Mouse (Mus musculus) midbrain, embryonic 15.5 days (tissue): Measurements from ENCODE around the gene Frmd4b. TPM values are rescaled to one million over a fixed set of nuclear protein-coding genes. Genes with fewer than 3 reads are reported as not detected.

ENCODE experiments used
- ATAC-seq: fragments of 200-750 bp; cut with Nextera tagmentation; replicated peaks from 2 replicates; pipeline ENCODE4 v1.8.0; 2017; ENCODE audit warnings: moderate TSS enrichment
- H3K27ac ChIP-seq: fragments of 300-500 bp; sonication (generic); 2 replicates; pipeline ENCODE4 v1.5.1; 2015; ENCODE audit warnings: mild to moderate bottlenecking, inconsistent platforms
- H3K27me3 ChIP-seq: fragments of 300-500 bp; sonication (generic); replicated peaks from 2 replicates; pipeline ENCODE4 v1.6.1; 2015; ENCODE audit warnings: inconsistent platforms
- H3K36me3 ChIP-seq: fragments of 300-500 bp; sonication (generic); replicated peaks from 2 replicates; pipeline ENCODE4 v1.6.1; 2015; ENCODE audit warnings: inconsistent platforms
- H3K4me1 ChIP-seq: fragments of 300-500 bp; sonication (generic); 2 replicates; pipeline ENCODE4 v1.6.1; 2015; ENCODE audit warnings: inconsistent platforms
- H3K4me2 ChIP-seq: fragments of 300-500 bp; sonication (generic); 2 replicates; pipeline ENCODE4 v1.6.1; 2015; ENCODE audit warnings: inconsistent platforms, mild to moderate bottlenecking, moderate library complexity
- H3K4me3 ChIP-seq: fragments of 300-500 bp; sonication (generic); 2 replicates; pipeline ENCODE4 v1.5.1; 2015; ENCODE audit warnings: mild to moderate bottlenecking, inconsistent platforms
- H3K9ac ChIP-seq: fragments of 300-500 bp; sonication (generic); 2 replicates; pipeline ENCODE4 v1.6.1; 2015; ENCODE audit warnings: mild to moderate bottlenecking, inconsistent platforms
- H3K9me3 ChIP-seq: fragments of 300-500 bp; sonication (generic); 2 replicates; pipeline ENCODE4 v1.6.1; 2016; ENCODE audit warnings: inconsistent platforms
- WGBS: fragments of 180-500 bp; shearing (Covaris S2); methylation state at CpG from one replicate; pipeline ENCODE4 v1.1.7; 2015; ENCODE audit warnings: mixed read lengths; 5-methylcytosine and 5-hydroxymethylcytosine counted together
- polyA plus RNA-seq: library from polyadenylated mRNA; unstranded; fragments of >200 nt; fragmentation: Nextera tagmentation; extraction: Ambion mirVana; gene quantifications from 2 replicates; pipeline ENCODE4 v1.2.1, GENCODE M21; 2015

Gene Frmd4b
- polyA plus RNA-seq, 1 experiment from 2014 or later = 19.9 TPM

DNA sequence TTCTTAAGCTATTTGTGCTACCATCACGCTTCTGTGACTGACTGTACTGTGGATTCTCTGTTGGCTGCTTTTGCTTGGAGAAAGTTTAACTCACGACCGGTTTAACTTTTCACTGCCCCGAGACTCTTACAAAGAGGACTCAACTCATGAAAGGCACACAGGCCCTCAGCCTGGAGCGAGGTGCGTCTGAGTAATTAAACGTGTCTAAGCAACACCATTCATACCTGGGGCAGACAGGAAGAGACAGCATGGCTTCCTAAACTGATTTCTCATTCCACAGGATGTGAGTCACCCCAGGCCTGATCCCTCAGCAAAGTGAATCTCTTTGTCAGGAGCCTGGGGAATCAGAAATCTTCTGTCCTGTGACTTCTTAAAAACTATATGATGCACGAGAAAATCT is 106.6 kb downstream of the Frmd4b start:
- Histone ChIP-seq H3K4me2 (no peak overlapping the region), H3K36me3 (no peaks in the 10 kb centered on the region), H3K4me1 (0 out of 2 replicates have a peak, but pooled peaks cover 8% of the 10 kb centered on the region), H3K9me3 (no peaks in the 10 kb centered on the region), H3K27me3 (no peaks in the 10 kb centered on the region), H3K4me3 (no peak overlapping the region), H3K9ac (no peak overlapping the region), H3K27ac (no peak overlapping the region)
- no peak for ATAC-seq
- WGBS = 60% methylated on average over 8 of the region's 8 CpGs

DNA sequence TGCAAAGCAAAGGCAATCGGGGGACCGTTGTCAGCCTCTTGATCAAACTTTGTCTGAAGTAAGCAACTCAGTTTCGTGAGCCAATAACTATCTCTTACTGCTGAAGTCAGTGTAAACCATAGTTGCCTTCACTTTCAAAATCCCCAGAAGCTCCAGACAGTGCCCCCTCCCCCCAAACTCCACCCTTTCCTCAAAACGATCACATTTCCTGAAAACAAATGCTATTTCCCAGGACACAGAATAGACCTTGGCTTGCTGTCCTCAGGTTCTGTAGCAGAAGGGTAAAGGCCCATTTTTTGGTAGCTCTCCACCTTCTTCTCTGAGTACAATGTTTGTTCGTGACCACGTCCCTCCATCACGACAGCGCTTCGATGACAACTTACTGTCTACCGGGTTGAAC is 107.9 kb downstream of the Frmd4b start:
- no peak overlapping the region for H3K4me2 ChIP-seq
- H3K36me3 ChIP-seq = no peaks in the 10 kb centered on the region
- no peaks in the 10 kb centered on the region for H3K27me3 ChIP-seq
- H3K9me3 ChIP-seq = no peaks in the 10 kb centered on the region
- no peak for ATAC-seq
- H3K27ac ChIP-seq = no peak overlapping the region
- 91% methylated on average over 10 of the region's 10 CpGs for WGBS
- H3K4me1 ChIP-seq = 0 out of 2 replicates have a peak, but pooled peaks cover 8% of the 10 kb centered on the region
- no peak overlapping the region for H3K9ac ChIP-seq
- no peak overlapping the region for H3K4me3 ChIP-seq

DNA sequence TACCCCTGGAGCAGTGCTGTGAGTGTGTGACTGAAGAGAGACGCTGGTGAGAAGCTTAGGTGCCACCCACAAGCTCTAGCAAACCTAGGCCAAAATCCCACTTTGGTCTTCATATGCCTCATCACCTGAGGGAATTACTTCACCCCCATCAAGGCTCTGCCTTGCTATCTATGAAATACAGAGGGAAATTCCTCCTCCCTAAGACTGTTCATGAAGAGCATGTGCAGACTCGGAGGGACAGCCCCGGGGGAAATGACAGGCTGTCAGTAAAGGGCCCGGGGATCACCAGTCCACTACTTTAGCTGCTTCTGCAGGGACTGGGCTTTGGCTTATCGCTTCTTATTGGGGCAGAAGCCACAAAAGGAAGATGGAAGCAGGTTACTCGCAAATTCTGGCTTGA is 108.9 kb downstream of the Frmd4b start:
- Histone ChIP-seq H3K9me3 (no peaks in the 10 kb centered on the region), H3K36me3 (no peaks in the 10 kb centered on the region), H3K4me1 (0 out of 2 replicates have a peak, but pooled peaks cover 8% of the 10 kb centered on the region), H3K27me3 (no peaks in the 10 kb centered on the region), H3K4me2 (no peak overlapping the region), H3K9ac (no peak overlapping the region), H3K27ac (no peak overlapping the region), H3K4me3 (no peak overlapping the region)
- ATAC-seq = no peak
- 87% methylated on average over 6 of the region's 6 CpGs for WGBS

DNA sequence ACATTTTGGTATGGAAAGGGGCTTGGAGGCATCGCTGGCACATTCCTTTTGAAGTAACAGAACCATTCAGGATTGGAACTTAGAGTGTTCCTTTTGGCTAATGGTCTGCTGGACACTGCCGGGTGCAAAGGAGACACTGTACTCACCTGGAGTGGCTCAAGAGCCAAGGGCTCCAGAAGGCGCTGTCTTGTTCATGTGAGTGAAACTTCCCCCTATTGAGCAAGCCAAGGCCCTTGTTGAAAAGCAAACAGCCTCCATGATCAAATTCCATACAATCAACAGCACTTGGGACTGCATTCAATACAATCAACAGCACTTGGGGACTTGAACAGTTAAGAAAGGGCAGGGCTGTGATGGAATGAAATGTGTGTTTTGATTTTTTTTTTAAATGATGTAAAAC is 109.4 kb downstream of the Frmd4b start:
- Histone ChIP-seq H3K36me3 (no peaks in the 10 kb centered on the region), H3K27me3 (no peaks in the 10 kb centered on the region), H3K4me3 (no peak overlapping the region), H3K4me2 (no peak overlapping the region), H3K4me1 (0 out of 2 replicates have a peak, but pooled peaks cover 8% of the 10 kb centered on the region), H3K27ac (no peak overlapping the region), H3K9me3 (no peaks in the 10 kb centered on the region), H3K9ac (no peak overlapping the region)
- 94% methylated on average over 3 of the region's 3 CpGs for WGBS
- no peak for ATAC-seq

DNA sequence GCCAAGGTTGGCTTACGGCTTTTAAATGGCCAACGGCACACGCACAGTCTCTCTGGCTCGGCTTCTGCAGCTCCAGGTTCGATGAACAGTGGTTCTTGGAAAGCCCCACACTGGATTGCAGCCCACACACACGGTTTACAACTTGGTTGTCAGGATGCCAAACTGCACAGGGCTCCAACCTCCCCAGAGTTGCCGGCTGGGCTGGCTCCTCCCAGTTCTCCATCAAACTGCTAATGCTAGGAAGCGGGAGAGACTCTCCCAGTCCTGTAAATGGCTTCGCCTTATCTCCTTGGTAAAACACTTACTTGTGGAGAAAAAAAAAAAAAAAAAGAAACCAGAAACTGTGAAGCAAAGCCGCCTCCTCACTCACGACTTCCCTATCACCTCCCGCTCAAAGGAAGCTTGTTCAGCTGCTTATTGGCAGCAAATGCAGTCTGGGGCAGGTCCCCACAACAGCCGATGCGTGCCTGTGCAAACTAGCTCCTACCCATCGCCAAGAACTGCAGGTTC is 111.1 kb downstream of the Frmd4b start:
- Histone ChIP-seq H3K4me2 (no peak overlapping the region), H3K4me3 (no peak overlapping the region), H3K9me3 (no peaks in the 10 kb centered on the region), H3K4me1 (0 out of 2 replicates have a peak, but pooled peaks cover 8% of the 10 kb centered on the region), H3K36me3 (no peaks in the 10 kb centered on the region), H3K27me3 (no peaks in the 10 kb centered on the region), H3K9ac (no peak overlapping the region), H3K27ac (no peak overlapping the region)
- 64% methylated on average over 15 of the region's 15 CpGs for WGBS
- ATAC-seq = peak; percentile 81

DNA sequence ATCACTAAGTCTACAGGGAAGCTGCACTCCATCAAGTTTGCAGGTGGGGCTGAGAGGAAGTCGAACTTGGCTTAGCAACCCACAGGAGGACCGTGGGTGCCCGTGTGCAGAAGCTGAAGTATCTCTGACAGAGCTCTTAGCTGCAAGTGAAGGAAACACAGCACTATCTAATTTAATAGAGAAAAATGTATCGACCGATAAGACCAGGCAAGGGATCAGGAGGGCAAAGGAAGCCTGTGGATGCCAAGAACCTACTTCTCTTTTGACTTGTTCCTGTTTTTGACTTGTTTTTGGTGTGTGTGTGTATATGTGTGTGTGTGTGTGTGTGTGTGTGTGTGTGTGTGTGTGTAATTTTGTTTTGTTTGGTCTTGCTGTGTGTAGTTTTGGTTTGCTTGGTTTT is 112.7 kb downstream of the Frmd4b start:
- no peak overlapping the region for H3K27ac ChIP-seq

DNA sequence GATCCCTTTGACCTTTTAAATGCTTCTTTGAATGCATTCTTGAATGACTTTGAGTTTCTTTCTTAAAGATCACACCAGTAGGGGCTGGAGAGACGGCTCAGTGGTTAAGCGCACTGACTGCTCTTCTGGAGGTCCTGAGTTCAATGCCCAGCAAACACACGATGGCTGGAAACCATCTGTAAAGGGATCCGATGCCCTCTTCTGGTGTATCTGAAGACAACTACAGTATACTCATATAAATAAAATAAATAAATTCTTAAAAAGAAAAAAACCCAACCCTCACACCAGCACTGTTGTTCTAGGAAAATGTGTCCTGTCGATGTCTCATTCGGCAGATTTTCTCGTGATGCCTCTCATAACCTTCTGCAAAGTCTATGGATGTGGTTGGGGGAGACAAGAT is 116.3 kb downstream of the Frmd4b start:
- WGBS = 90% methylated on average over 7 of the region's 7 CpGs
- 0 out of 2 replicates have a peak, but pooled peaks cover 1% of the 10 kb centered on the region for H3K4me1 ChIP-seq
- no peak overlapping the region for H3K4me2 ChIP-seq
- H3K9me3 ChIP-seq = no peaks in the 10 kb centered on the region
- H3K36me3 ChIP-seq = no peaks in the 10 kb centered on the region
- no peak overlapping the region for H3K9ac ChIP-seq
- no peak for ATAC-seq
- no peak overlapping the region for H3K27ac ChIP-seq
- no peak overlapping the region for H3K4me3 ChIP-seq
- H3K27me3 ChIP-seq = no peaks in the 10 kb centered on the region

More for the DNA sequence above, 112.7 kb downstream of the Frmd4b start:
- H3K9ac ChIP-seq = no peak overlapping the region
- no peaks in the 10 kb centered on the region for H3K9me3 ChIP-seq
- no peak overlapping the region for H3K4me3 ChIP-seq
- H3K36me3 ChIP-seq = no peaks in the 10 kb centered on the region
- H3K27me3 ChIP-seq = no peaks in the 10 kb centered on the region
- 0 out of 2 replicates have a peak, but pooled peaks cover 8% of the 10 kb centered on the region for H3K4me1 ChIP-seq
- 85% methylated on average over 5 of the region's 5 CpGs for WGBS
- ATAC-seq = no peak
- no peak overlapping the region for H3K4me2 ChIP-seq

DNA sequence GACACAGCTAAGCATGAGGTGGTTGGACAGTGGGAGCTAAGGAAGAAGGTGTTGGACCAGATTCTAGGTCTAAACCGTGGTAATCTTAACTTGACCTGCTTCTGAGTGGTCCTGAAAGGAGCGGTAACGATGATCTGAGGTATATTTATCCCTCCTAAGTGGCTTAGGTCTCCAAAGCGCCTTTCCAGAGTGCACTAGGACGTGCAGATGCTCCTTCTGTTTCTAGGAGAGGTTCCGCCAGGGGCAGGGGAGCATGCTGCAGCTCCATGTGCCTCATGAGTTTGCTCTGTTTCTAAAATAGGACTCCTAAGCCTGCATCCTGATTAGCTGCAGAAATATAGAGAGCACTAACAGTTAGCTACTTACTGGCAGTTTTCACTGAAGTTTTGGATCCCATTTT is 117.1 kb downstream of the Frmd4b start:
- no peaks in the 10 kb centered on the region for H3K27me3 ChIP-seq
- H3K9ac ChIP-seq = no peak overlapping the region
- 83% methylated on average over 6 of the region's 6 CpGs for WGBS
- no peak overlapping the region for H3K4me2 ChIP-seq
- no peaks in the 10 kb centered on the region for H3K9me3 ChIP-seq
- no peaks in the 10 kb centered on the region for H3K4me1 ChIP-seq
- no peak for ATAC-seq
- no peak overlapping the region for H3K27ac ChIP-seq
- no peaks in the 10 kb centered on the region for H3K36me3 ChIP-seq
- H3K4me3 ChIP-seq = no peak overlapping the region

DNA sequence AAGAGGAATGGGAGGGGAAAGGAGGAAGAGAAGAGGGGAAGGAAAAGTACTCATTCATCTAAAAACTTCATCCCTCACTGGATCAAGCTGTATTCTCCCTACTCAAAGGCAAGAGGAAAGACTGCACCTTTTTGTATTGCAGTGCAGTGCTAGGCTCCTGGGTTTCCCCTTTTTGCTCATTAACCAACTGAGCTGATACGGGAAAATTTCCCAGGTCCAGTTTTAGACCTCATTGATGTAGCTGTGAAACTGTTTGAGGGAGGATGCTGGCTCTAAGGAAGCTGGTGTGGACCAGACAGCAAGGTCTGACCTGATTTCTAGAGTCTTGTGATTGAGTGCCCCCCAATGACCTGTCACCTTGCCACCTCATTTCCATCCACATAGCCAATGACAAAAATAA is 121.3 kb downstream of the Frmd4b start:
- H3K9ac ChIP-seq = no peak overlapping the region
- H3K4me2 ChIP-seq = no peak overlapping the region
- WGBS = 70% methylated on average over 1 of the region's 1 CpGs
- H3K4me3 ChIP-seq = no peak overlapping the region
- no peaks in the 10 kb centered on the region for H3K9me3 ChIP-seq
- no peaks in the 10 kb centered on the region for H3K4me1 ChIP-seq
- H3K27me3 ChIP-seq = no peaks in the 10 kb centered on the region
- ATAC-seq = no peak
- no peaks in the 10 kb centered on the region for H3K36me3 ChIP-seq
- no peak overlapping the region for H3K27ac ChIP-seq

DNA sequence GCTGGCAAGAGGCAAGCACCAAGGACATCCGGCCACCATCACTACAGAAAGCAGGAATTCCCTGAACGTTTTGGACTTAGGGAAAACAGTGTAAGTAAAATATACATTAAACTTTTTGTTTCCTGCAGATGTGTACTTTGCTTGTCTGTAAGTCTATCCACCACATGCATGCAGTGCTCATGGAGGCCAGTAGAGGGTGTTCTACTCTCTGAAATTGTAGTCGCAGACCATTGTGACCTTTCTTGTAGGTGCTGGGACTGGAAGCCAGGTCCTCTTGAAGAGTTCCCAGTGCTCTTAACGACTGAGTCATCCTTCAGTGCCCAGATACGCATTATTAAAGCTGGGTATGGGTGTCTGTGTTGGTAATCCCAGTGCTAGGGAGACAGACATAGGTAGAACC is 126.3 kb downstream of the Frmd4b start:
- 89% methylated on average over 5 of the region's 5 CpGs for WGBS

DNA sequence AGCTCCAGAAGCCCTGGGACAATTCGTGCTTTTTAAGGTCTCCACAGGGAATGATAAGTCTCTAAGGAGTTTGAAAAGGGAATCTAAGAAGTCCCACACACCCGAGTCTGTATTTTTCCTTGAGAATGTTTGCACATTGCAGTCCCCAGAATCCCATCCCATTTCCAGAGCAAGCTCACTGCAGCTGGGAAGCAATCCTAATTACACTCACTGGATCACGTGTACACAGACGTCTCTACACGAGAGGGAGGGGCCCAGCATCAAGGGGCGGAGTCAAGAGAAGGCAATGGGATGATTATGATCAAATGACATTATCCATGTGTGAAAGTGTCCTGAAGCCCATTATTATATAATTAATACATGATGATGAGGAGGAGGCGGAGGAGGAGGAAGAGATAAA is 128.5 kb downstream of the Frmd4b start:
- H3K4me3 ChIP-seq = 0 out of 2 replicates have a peak overlapping the region, but pooled peaks have one; percentile 47

More for the DNA sequence above, 126.3 kb downstream of the Frmd4b start:
- Histone ChIP-seq H3K9ac (no peak overlapping the region), H3K4me2 (no peak overlapping the region), H3K4me1 (peaks cover 25% of the 10 kb centered on the region), H3K27ac (no peak overlapping the region), H3K27me3 (0 out of 2 replicates have a peak, but pooled peaks cover 1% of the 10 kb centered on the region), H3K36me3 (no peaks in the 10 kb centered on the region), H3K4me3 (no peak overlapping the region), H3K9me3 (no peaks in the 10 kb centered on the region)
- ATAC-seq = no peak

DNA sequence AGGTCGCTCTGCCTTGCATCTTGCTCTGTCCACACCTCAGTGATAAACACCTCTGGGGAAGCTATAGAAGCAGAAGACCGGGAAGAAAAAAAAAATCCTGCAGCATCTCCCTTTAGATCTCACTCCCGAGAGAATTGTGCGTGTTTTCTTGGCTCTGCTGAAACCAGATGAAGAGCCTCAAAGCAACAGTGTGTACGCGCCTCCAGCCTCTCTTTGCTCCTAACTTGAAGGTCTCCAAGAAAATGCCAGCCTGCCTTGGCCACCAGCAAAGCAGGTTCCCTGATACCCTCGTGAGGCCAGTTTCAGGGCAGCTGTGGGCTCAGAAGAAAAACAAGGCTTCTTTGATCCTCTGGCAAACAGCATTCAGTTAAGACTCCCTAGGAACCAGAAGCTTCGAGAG is 129.1 kb downstream of the Frmd4b start:
- Histone ChIP-seq H3K27me3 (0 out of 2 replicates have a peak, but pooled peaks cover 3% of the 10 kb centered on the region), H3K9ac (no peak overlapping the region), H3K27ac (0 out of 2 replicates have a peak overlapping the region, but pooled peaks have one; percentile 34), H3K4me1 (peaks cover 25% of the 10 kb centered on the region), H3K36me3 (no peaks in the 10 kb centered on the region), H3K9me3 (no peaks in the 10 kb centered on the region), H3K4me2 (peak overlapping the region; percentile 95), H3K4me3 (peak overlapping the region; percentile 47)
- no peak for ATAC-seq
- WGBS = 8% methylated on average over 8 of the region's 8 CpGs

More for the DNA sequence above, 128.5 kb downstream of the Frmd4b start:
- Histone ChIP-seq H3K4me2 (peak overlapping the region; percentile 95), H3K9me3 (no peaks in the 10 kb centered on the region), H3K4me1 (peaks cover 25% of the 10 kb centered on the region), H3K27me3 (0 out of 2 replicates have a peak, but pooled peaks cover 3% of the 10 kb centered on the region), H3K9ac (no peak overlapping the region), H3K27ac (no peak overlapping the region), H3K36me3 (no peaks in the 10 kb centered on the region)
- no peak for ATAC-seq
- 26% methylated on average over 7 of the region's 7 CpGs for WGBS

DNA sequence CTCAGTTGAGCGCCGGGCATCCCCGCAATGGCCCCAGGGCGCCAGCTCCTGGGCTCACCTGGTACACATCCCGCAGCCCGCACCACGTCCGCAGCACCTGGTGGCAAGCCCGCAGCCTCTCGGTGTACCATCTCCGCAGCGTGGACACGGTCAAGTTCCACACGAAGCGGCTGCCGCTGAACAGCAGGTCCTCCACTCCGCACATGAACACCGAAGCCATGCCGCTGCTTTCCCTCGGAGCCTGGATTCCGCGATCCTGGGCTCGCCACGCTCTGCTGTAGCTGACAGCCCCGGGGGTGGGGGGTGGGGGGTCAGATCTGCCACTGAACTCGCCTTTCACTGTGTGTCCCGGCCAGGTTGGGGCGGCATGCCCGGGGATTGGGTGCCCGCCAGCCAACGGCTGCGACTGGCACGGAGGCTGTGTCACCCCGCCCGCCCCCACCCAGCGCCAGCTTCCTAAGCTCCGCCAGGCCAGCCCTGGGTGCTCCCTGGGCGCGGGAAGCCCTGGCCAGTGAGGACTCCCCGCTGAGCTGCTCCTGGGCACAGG is 129.7 kb downstream of the Frmd4b start:
- ATAC-seq = peak; percentile 76

More for the DNA sequence above, 129.7 kb downstream of the Frmd4b start:
- Histone ChIP-seq H3K27ac (no peak overlapping the region), H3K4me3 (peak overlapping the region; percentile 47), H3K9ac (peak overlapping the region; percentile 54), H3K9me3 (no peaks in the 10 kb centered on the region), H3K4me2 (peak overlapping the region; percentile 95), H3K27me3 (0 out of 2 replicates have a peak, but pooled peaks cover 3% of the 10 kb centered on the region), H3K4me1 (peaks cover 25% of the 10 kb centered on the region), H3K36me3 (no peaks in the 10 kb centered on the region)
- 1% methylated on average over 39 of the region's 40 CpGs for WGBS
